10 mouse cellular contexts compared by ENCODE assay signal in the genomic region with DNA sequence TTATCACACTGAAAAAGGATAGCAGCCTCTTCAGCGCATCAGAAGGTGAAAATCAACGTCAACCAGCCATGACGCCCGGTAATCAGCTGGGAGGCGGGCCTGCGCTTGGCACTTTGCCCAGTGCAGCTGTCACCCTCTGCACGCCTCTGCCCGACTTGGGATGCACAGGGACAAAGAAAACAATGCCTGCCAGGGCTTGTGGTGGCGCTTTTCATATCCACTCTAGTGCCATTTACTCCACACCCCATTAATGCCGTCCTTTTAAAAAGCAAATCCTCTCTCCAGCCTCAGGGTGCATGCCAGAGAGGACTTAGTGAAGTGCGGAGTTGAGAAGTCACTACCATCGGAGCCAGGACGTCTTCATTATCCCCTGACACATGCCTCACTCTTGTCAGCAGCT.
A peak's percentile ranks its signal among the peaks of the same experiment; 100 is the strongest.
DNase-seq lines count a peak whose midpoint lies in the region; ATAC-seq and TF ChIP-seq lines count a peak whose summit lies in the region.
"Had no signal": no experiment of that assay in that cellular context is flagged by ENCODE, and none has a peak within 500 bp of the region (broad histone marks: within the 10 kb centered on the region; RNA-seq: fewer than 3 reads in every experiment).

No protein-coding gene starts in this region.

- intact Hi-C loops in left cerebral cortex, postnatal 10 days (cut with DNase I), result no loop called here

- H3K4me1 ChIP-seq in forebrain, embryonic 14.5 days (ENCODE audit: control insufficient read depth, insufficient read depth, low read length), result peaks cover 11% of the 10 kb centered on the region
- H3K4me1 ChIP-seq in hindbrain, postnatal 0 days (ENCODE audit: insufficient read depth, low read length), result peaks cover 6% of the 10 kb centered on the region

- H3K4me2 ChIP-seq in forebrain, embryonic 14.5 days (ENCODE audit: low read length), result no peak overlapping the region
- no peak overlapping the region for H3K4me2 ChIP-seq in hindbrain, postnatal 0 days (ENCODE audit: low read depth, low read length)
- H3K4me2 ChIP-seq: embryonic facial prominence, embryonic 15.5 days; limb, embryonic 15.5 days had no signal

- TF ChIP-seq CTCF in hindbrain, postnatal 0 days (IDR thresholded peaks at IDR 0.05; ENCODE audit: low read depth), result no peak; the same call in 1 of the 2 replicates

- WGBS in forebrain, embryonic 14.5 days, result 11% methylated on average over 13 of the region's 13 CpGs
- 13% methylated on average over 13 of the region's 13 CpGs for WGBS in hindbrain, postnatal 0 days

- peak; percentile 60 for ATAC-seq in forebrain, embryonic 14.5 days
- ATAC-seq in hindbrain, postnatal 0 days, result peak; percentile 58

- 0 out of 2 replicates have a peak, but pooled peaks cover 3% of the 10 kb centered on the region for H3K27me3 ChIP-seq in forebrain, embryonic 14.5 days (replicated peaks; ENCODE audit: control insufficient read depth, insufficient read depth, low read length)
- H3K27me3 ChIP-seq in hindbrain, postnatal 0 days (ENCODE audit: insufficient read depth, low read length), result no peaks in the 10 kb centered on the region
- H3K27me3 ChIP-seq: embryonic facial prominence, embryonic 15.5 days; limb, embryonic 15.5 days had no signal

- DNase-seq in layer of hippocampus, adult 11-12 months (ENCODE audit: low spot score), result peak; percentile 34
- no peak for DNase-seq in layer of hippocampus, adult 9-10 months (ENCODE audit: low spot score)
- peak; percentile 58 for DNase-seq in Muller cell, postnatal 12 days (ENCODE audit: inconsistent ontology term)
- DNase-seq in forebrain, embryonic 14.5 days (ENCODE audit: low spot score), result peak; percentile 83
- peak; percentile 67 for DNase-seq in hindbrain, postnatal 0 days (ENCODE audit: low spot score)
- no peak for DNase-seq in thymus, postnatal 4 days
- DNase-seq in left cerebral cortex, postnatal 10 days (ENCODE audit: extremely low spot score in 1 of 2, low spot score in 2 of 2), result no peak
- DNase-seq in frontal cortex, adult 2 months (ENCODE audit: extremely low spot score in 1 of 2, low spot score in 1 of 2), result no peak

- no peak overlapping the region for H3K4me3 ChIP-seq in forebrain, embryonic 14.5 days (ENCODE audit: low read depth, low read length)
- H3K4me3 ChIP-seq in hindbrain, postnatal 0 days (ENCODE audit: low read length), result no peak overlapping the region
- H3K4me3 ChIP-seq: embryonic facial prominence, embryonic 15.5 days; limb, embryonic 15.5 days had no signal

- H3K27ac ChIP-seq in forebrain, embryonic 14.5 days (ENCODE audit: low read depth, low read length), result peak overlapping the region; percentile 65
- no peak overlapping the region for H3K27ac ChIP-seq in hindbrain, postnatal 0 days
- H3K27ac ChIP-seq: embryonic facial prominence, embryonic 15.5 days; limb, embryonic 15.5 days had no signal

- no peaks in the 10 kb centered on the region for H3K9me3 ChIP-seq in forebrain, embryonic 14.5 days (replicated peaks; ENCODE audit: control insufficient read depth, low read length)
- H3K9me3 ChIP-seq in hindbrain, postnatal 0 days (ENCODE audit: low read length), result no peaks in the 10 kb centered on the region
- H3K9me3 ChIP-seq: embryonic facial prominence, embryonic 15.5 days; limb, embryonic 15.5 days had no signal

- H3K9ac ChIP-seq in forebrain, embryonic 14.5 days (ENCODE audit: low read length), result no peak overlapping the region
- no peak overlapping the region for H3K9ac ChIP-seq in hindbrain, postnatal 0 days (replicated peaks; ENCODE audit: low read length)
- H3K9ac ChIP-seq: embryonic facial prominence, embryonic 15.5 days; limb, embryonic 15.5 days had no signal

- H3K36me3 ChIP-seq in forebrain, embryonic 14.5 days (ENCODE audit: control insufficient read depth, insufficient read depth, low read length), result no peaks in the 10 kb centered on the region
- no peaks in the 10 kb centered on the region for H3K36me3 ChIP-seq in hindbrain, postnatal 0 days (ENCODE audit: insufficient read depth, low read length)
- H3K36me3 ChIP-seq: embryonic facial prominence, embryonic 15.5 days; limb, embryonic 15.5 days had no signal

Comparison
In these comparisons a context has a peak if more than half of its experiments do, and no peak if none do; other contexts are left out.
1. DNase-seq: peak in layer of hippocampus, adult 11-12 months (single experiment), Muller cell, postnatal 12 days (single experiment), forebrain, embryonic 14.5 days (single experiment) and hindbrain, postnatal 0 days (single experiment); none in layer of hippocampus, adult 9-10 months (single experiment), thymus, postnatal 4 days (single experiment), left cerebral cortex, postnatal 10 days (0 of 2) and frontal cortex, adult 2 months (0 of 2).